Mouse (Mus musculus) midbrain, postnatal 0 days (tissue): Measurements from ENCODE around the gene Gm6169. TPM values are rescaled to one million over a fixed set of nuclear protein-coding genes. Genes with fewer than 3 reads are reported as not detected.

Experiments
- ATAC-seq: fragments of 200-750 bp; cut with Nextera tagmentation; 2 replicates; pipeline ENCODE4 v1.8.0; 2017; ENCODE audit warnings: moderate number of reproducible peaks, mild to moderate bottlenecking, moderate TSS enrichment, moderate library complexity; ENCODE audit not compliant: low FRiP score
- DNase-seq: peaks from one replicate; pipeline ENCODE4 v3.0.0-alpha.2; 2015; ENCODE audit warnings: low spot score
- H3K27ac ChIP-seq: fragments of 300-500 bp; sonication (generic); 2 replicates; pipeline ENCODE4 v1.5.1; 2014; ENCODE audit warnings: low read depth, mild to moderate bottlenecking, low read length, mixed read lengths
- H3K27me3 ChIP-seq: fragments of 300-500 bp; sonication (generic); 2 replicates; pipeline ENCODE4 v1.6.1; 2014; ENCODE audit warnings: low read length, control low read depth, mixed read lengths; ENCODE audit not compliant: insufficient read depth
- H3K36me3 ChIP-seq: fragments of 300-500 bp; sonication (generic); 2 replicates; pipeline ENCODE4 v1.6.1; 2014; ENCODE audit warnings: low read length, control low read depth, mixed read lengths; ENCODE audit not compliant: insufficient read depth
- H3K4me1 ChIP-seq: fragments of 300-500 bp; sonication (generic); 2 replicates; pipeline ENCODE4 v1.6.1; 2014; ENCODE audit warnings: mild to moderate bottlenecking, control low read depth, antibody characterized with exemption, low read length, mixed read lengths; ENCODE audit not compliant: insufficient read depth
- H3K4me2 ChIP-seq: fragments of 300-500 bp; sonication (generic); 2 replicates; pipeline ENCODE4 v1.6.1; 2014; ENCODE audit warnings: low read depth, mild to moderate bottlenecking, low read length, mixed read lengths; ENCODE audit not compliant: poor library complexity, severe bottlenecking
- H3K4me3 ChIP-seq: fragments of 300-500 bp; sonication (generic); 2 replicates; pipeline ENCODE4 v1.5.1; 2014; ENCODE audit warnings: low read depth, mild to moderate bottlenecking, low read length, moderate library complexity
- H3K9ac ChIP-seq: fragments of 300-500 bp; sonication (generic); replicated peaks from 2 replicates; pipeline ENCODE4 v1.6.1; 2014; ENCODE audit warnings: mild to moderate bottlenecking, low read length, moderate library complexity, mixed read lengths; ENCODE audit not compliant: poor library complexity, severe bottlenecking
- H3K9me3 ChIP-seq: fragments of 300-500 bp; sonication (generic); 2 replicates; pipeline ENCODE4 v1.6.1; 2016; ENCODE audit warnings: low read length, control low read depth
- CTCF ChIP-seq: IDR thresholded peaks from 2 replicates; pipeline ENCODE4 v1.5.1; 2016; ENCODE audit warnings: antibody characterized with exemption, mild to moderate bottlenecking
- WGBS: fragments of 180-500 bp; shearing (Covaris S2); extraction: QIAGEN DNeasy Blood & Tissue Kit; methylation state at CpG from one replicate; pipeline ENCODE4 v1.1.7; 2014; 5-methylcytosine and 5-hydroxymethylcytosine counted together
- polyA plus RNA-seq: library from polyadenylated mRNA; unstranded; fragments of >200 nt; fragmentation: Nextera tagmentation; extraction: Ambion mirVana; gene quantifications from 2 replicates; pipeline ENCODE4 v1.2.1, GENCODE M21; 2015
- total RNA-seq: library from RNA; depleted of rRNA; stranded (reverse); fragments of >200 nt; gene quantifications from 2 replicates; pipeline ENCODE4 v1.2.3, GENCODE M21; 2014

Gm6169 gene
- total and polyA plus RNA-seq, 2 experiments from 2014 or later = 0.89 TPM; not detected in 1

GRCm38 (mm10) chr13:97073497-97073896 is 25.5 kb downstream of the Gm6169 start:
- Histone ChIP-seq H3K4me3 (peak overlapping the region; percentile 91; the same call in 1 of the 2 replicates), H3K36me3 (no peaks in the 10 kb centered on the region), H3K9ac (no peak overlapping the region), H3K27ac (no peak overlapping the region), H3K4me2 (peak overlapping the region; percentile 68), H3K9me3 (no peaks in the 10 kb centered on the region), H3K27me3 (no peaks in the 10 kb centered on the region), H3K4me1 (peaks cover 4% of the 10 kb centered on the region; the same call in 1 of the 2 replicates)
- no peak for DNase-seq
- TF ChIP-seq CTCF = no peak
- 40% methylated on average over 1 of the region's 1 CpGs for WGBS
- ATAC-seq = no peak

GRCm38 (mm10) chr13:97071626-97072241 is 27.3 kb downstream of the Gm6169 start:
- Histone ChIP-seq H3K9ac (peak overlapping the region; percentile 92), H3K9me3 (no peaks in the 10 kb centered on the region), H3K4me2 (peak overlapping the region; percentile 68), H3K4me1 (peaks cover 4% of the 10 kb centered on the region; the same call in 1 of the 2 replicates), H3K4me3 (peak overlapping the region; percentile 91), H3K27me3 (no peaks in the 10 kb centered on the region), H3K27ac (peak overlapping the region; percentile 97), H3K36me3 (no peaks in the 10 kb centered on the region)
- ATAC-seq (peak; percentile 81), DNase-seq (peak; percentile 46)
- no peak for TF ChIP-seq CTCF
- under 1% methylated on average over 56 of the region's 76 CpGs for WGBS

- H3K4me1 ChIP-seq = peaks cover 4% of the 10 kb centered on the region; the same call in 1 of the 2 replicates
- no peak for TF ChIP-seq CTCF
- peak; percentile 66 for DNase-seq
- peak overlapping the region; percentile 91 for H3K4me3 ChIP-seq
- peak overlapping the region; percentile 97 for H3K27ac ChIP-seq
- peak; percentile 86 for ATAC-seq
- H3K27me3 ChIP-seq = no peaks in the 10 kb centered on the region
- no peaks in the 10 kb centered on the region for H3K9me3 ChIP-seq
- WGBS = under 1% methylated on average over 67 of the region's 85 CpGs
- no peaks in the 10 kb centered on the region for H3K36me3 ChIP-seq
- peak overlapping the region; percentile 68 for H3K4me2 ChIP-seq
- H3K9ac ChIP-seq = peak overlapping the region; percentile 92
Observed at GRCm38 (mm10) chr13:97070931-97071625, 28.0 kb downstream of the Gm6169 start.

GRCm38 (mm10) chr13:97068151-97068550 is 30.9 kb downstream of the Gm6169 start:
- WGBS = 41% methylated on average over 8 of the region's 8 CpGs
- no peak overlapping the region for H3K27ac ChIP-seq
- DNase-seq (no peak), ATAC-seq (no peak)
- TF ChIP-seq CTCF = no peak
- peaks cover 4% of the 10 kb centered on the region; the same call in 1 of the 2 replicates for H3K4me1 ChIP-seq
- H3K27me3 ChIP-seq = no peaks in the 10 kb centered on the region
- no peak overlapping the region for H3K4me2 ChIP-seq
- no peak overlapping the region for H3K9ac ChIP-seq
- no peak overlapping the region for H3K4me3 ChIP-seq
- no peaks in the 10 kb centered on the region for H3K36me3 ChIP-seq
- H3K9me3 ChIP-seq = no peaks in the 10 kb centered on the region

GRCm38 (mm10) chr13:97067691-97068090 is 31.3 kb downstream of the Gm6169 start:
- H3K9me3 ChIP-seq = no peaks in the 10 kb centered on the region
- H3K9ac ChIP-seq = no peak overlapping the region
- H3K4me2 ChIP-seq = no peak overlapping the region
- no peaks in the 10 kb centered on the region for H3K4me1 ChIP-seq
- no peak overlapping the region for H3K27ac ChIP-seq
- 8% methylated on average over 6 of the region's 6 CpGs for WGBS
- H3K4me3 ChIP-seq = no peak overlapping the region
- ATAC-seq (no peak), DNase-seq (no peak)
- no peak for TF ChIP-seq CTCF
- no peaks in the 10 kb centered on the region for H3K36me3 ChIP-seq
- H3K27me3 ChIP-seq = no peaks in the 10 kb centered on the region
